Mouse (Mus musculus) MEL (cell line): Measurements from ENCODE around the gene Olfr859. TPM values are rescaled to one million over a fixed set of nuclear protein-coding genes. Genes with fewer than 3 reads are reported as not detected.

Source experiments
- DNase-seq: peaks from one replicate; pipeline ENCODE4 v3.0.0; 2011; ENCODE audit warnings: low read depth, low spot score
- H3K27ac ChIP-seq: 2 replicates; pipeline ENCODE4 v1.5.1; 2012; ENCODE audit warnings: low read depth, mild to moderate bottlenecking, control low read depth, low read length, moderate library complexity; ENCODE audit not compliant: control insufficient read depth
- H3K27me3 ChIP-seq, 2 experiments: fragments of 150-350 bp in 1 of 2; sonication (generic) in 1 of 2; 2 replicates each; pipeline ENCODE4 v1.6.1; 2012; ENCODE audit warnings: low read length in 2 of 2, mild to moderate bottlenecking in 2 of 2, improper control_type of control experiment in 1 of 2, moderate library complexity in 1 of 2; ENCODE audit not compliant: insufficient read depth in 2 of 2, control insufficient read depth in 1 of 2
- H3K36me3 ChIP-seq, 2 experiments: 2 replicates each; pipeline ENCODE4 v1.6.1; 2012 to 2014; ENCODE audit warnings: low read length in 2 of 2, improper control_type of control experiment in 1 of 2, inconsistent platforms in 1 of 2, mild to moderate bottlenecking in 1 of 2; ENCODE audit not compliant: insufficient read depth in 2 of 2, control insufficient read depth in 1 of 2
- H3K4me1 ChIP-seq, 2 experiments: fragments of 150-350 bp in 1 of 2; sonication (generic) in 1 of 2; 2 replicates each; pipeline ENCODE4 v1.6.1; 2012; ENCODE audit warnings: low read length in 2 of 2, improper control_type of control experiment in 1 of 2, mild to moderate bottlenecking in 1 of 2; ENCODE audit not compliant: insufficient read depth in 2 of 2, control insufficient read depth in 1 of 2
- H3K4me3 ChIP-seq, 2 experiments: fragments of 150-350 bp in 1 of 2; sonication (generic) in 1 of 2; 2 replicates each; pipeline ENCODE4 v1.5.1; 2012; ENCODE audit warnings: low read depth in 2 of 2, low read length in 2 of 2, mild to moderate bottlenecking in 2 of 2, moderate library complexity in 2 of 2, control low read depth in 1 of 2, improper control_type of control experiment in 1 of 2; ENCODE audit not compliant: control insufficient read depth in 1 of 2, insufficient read depth in 1 of 2
- H3K79me2 ChIP-seq: 2 replicates; pipeline ENCODE4 v1.6.1; 2012; ENCODE audit warnings: mild to moderate bottlenecking, low read length, moderate library complexity; ENCODE audit not compliant: control insufficient read depth, poor library complexity, insufficient read depth
- H3K9ac ChIP-seq: 2 replicates; pipeline ENCODE4 v1.6.1; 2012; ENCODE audit warnings: low read depth, mild to moderate bottlenecking, control low read depth, low read length, moderate library complexity; ENCODE audit not compliant: control insufficient read depth, poor library complexity, severe bottlenecking
- H3K9me3 ChIP-seq: fragments of 150-350 bp; sonication (generic); replicated peaks from 2 replicates; pipeline ENCODE4 v1.6.1; 2012; ENCODE audit warnings: mild to moderate bottlenecking, low read length, improper control_type of control experiment, moderate library complexity; ENCODE audit not compliant: insufficient read depth
- BHLHE40 ChIP-seq: IDR thresholded peaks from 2 replicates; pipeline ENCODE4 v1.6.1; 2012; ENCODE audit warnings: low read depth, mild to moderate bottlenecking, inconsistent platforms, low read length, improper control_type of control experiment, borderline replicate concordance
- CHD1 ChIP-seq: IDR thresholded peaks from 2 replicates; pipeline ENCODE4 v1.6.1; 2012; ENCODE audit warnings: low read depth, mild to moderate bottlenecking, inconsistent platforms, low read length, improper control_type of control experiment
- CHD2 ChIP-seq: IDR thresholded peaks from 2 replicates; pipeline ENCODE4 v1.6.1; 2011; ENCODE audit warnings: low read length, improper control_type of control experiment
- CTCF ChIP-seq, 3 experiments: IDR thresholded peaks in 2 of 3; conservative IDR thresholded peaks in 1 of 3; 2 replicates each; pipeline ENCODE4 v1.5.1; 2011 to 2012; ENCODE audit warnings: low read length in 3 of 3, low read depth in 2 of 3, mild to moderate bottlenecking in 2 of 3, improper control_type of control experiment in 1 of 3, inconsistent platforms in 1 of 3, mixed read lengths in 1 of 3, moderate library complexity in 1 of 3; ENCODE audit not compliant: control insufficient read depth in 1 of 3, insufficient read depth in 1 of 3, poor library complexity in 1 of 3, severe bottlenecking in 1 of 3
- E2F4 ChIP-seq: IDR thresholded peaks from 2 replicates; pipeline ENCODE4 v1.6.1; 2011; ENCODE audit warnings: low read depth, low read length, improper control_type of control experiment, borderline replicate concordance
- ELF1 ChIP-seq: IDR thresholded peaks from 2 replicates; pipeline ENCODE4 v1.6.1; 2014; ENCODE audit warnings: low read depth, mild to moderate bottlenecking, inconsistent platforms, low read length, improper control_type of control experiment, moderate library complexity
- EP300 ChIP-seq, 2 experiments: IDR thresholded peaks; 2 replicates each; pipeline ENCODE4 v1.6.1; 2011; ENCODE audit warnings: improper control_type of control experiment in 2 of 2, low read length in 2 of 2, low read depth in 1 of 2, mild to moderate bottlenecking in 1 of 2
- ETS1 ChIP-seq: IDR thresholded peaks from 2 replicates; pipeline ENCODE4 v1.6.1; 2012; ENCODE audit warnings: low read depth, mild to moderate bottlenecking, inconsistent platforms, low read length, improper control_type of control experiment, moderate library complexity
- GATA1 ChIP-seq: IDR thresholded peaks from 2 replicates; pipeline ENCODE4 v1.6.1; 2011; ENCODE audit warnings: low read depth, low read length, improper control_type of control experiment
- HCFC1 ChIP-seq: IDR thresholded peaks from 2 replicates; pipeline ENCODE4 v1.6.1; 2012; ENCODE audit warnings: low read depth, mild to moderate bottlenecking, inconsistent platforms, low read length, improper control_type of control experiment, moderate library complexity
- JUND ChIP-seq: IDR thresholded peaks from 2 replicates; pipeline ENCODE4 v1.6.1; 2011; ENCODE audit warnings: low read depth, mild to moderate bottlenecking, improper control_type of control experiment, low read length
- KAT2A ChIP-seq: conservative IDR thresholded peaks from 2 replicates; pipeline ENCODE4 v1.6.1; 2012; ENCODE audit warnings: low read depth, low read length, improper control_type of control experiment, inconsistent platforms
- MAX ChIP-seq: IDR thresholded peaks from 2 replicates; pipeline ENCODE4 v1.6.1; 2011; ENCODE audit warnings: low read length, improper control_type of control experiment
- MAZ ChIP-seq: IDR thresholded peaks from 2 replicates; pipeline ENCODE4 v1.6.1; 2012; ENCODE audit warnings: low read depth, mild to moderate bottlenecking, inconsistent platforms, low read length, improper control_type of control experiment
- MEF2A ChIP-seq: IDR thresholded peaks from 2 replicates; pipeline ENCODE4 v1.6.1; 2014; ENCODE audit warnings: low read depth, mild to moderate bottlenecking, inconsistent platforms, low read length, improper control_type of control experiment; ENCODE audit not compliant: poor library complexity, insufficient replicate concordance, severe bottlenecking; ENCODE audit errors: extremely low read depth
- MXI1 ChIP-seq: IDR thresholded peaks from 2 replicates; pipeline ENCODE4 v1.6.1; 2011; ENCODE audit warnings: mild to moderate bottlenecking, low read depth, low read length, improper control_type of control experiment
- MYB ChIP-seq: IDR thresholded peaks from 2 replicates; pipeline ENCODE4 v1.6.1; 2011; ENCODE audit warnings: mild to moderate bottlenecking, low read depth, low read length, improper control_type of control experiment
- MYC ChIP-seq: IDR thresholded peaks from 2 replicates; pipeline ENCODE4 v1.6.1; 2011; ENCODE audit warnings: low read depth, mild to moderate bottlenecking, low read length, improper control_type of control experiment, moderate library complexity
- NELFE ChIP-seq: IDR thresholded peaks from 2 replicates; pipeline ENCODE4 v1.6.1; 2011; ENCODE audit warnings: low read depth, low read length, improper control_type of control experiment
- NRF1 ChIP-seq: IDR thresholded peaks from 2 replicates; pipeline ENCODE4 v1.6.1; 2014; ENCODE audit warnings: low read depth, mild to moderate bottlenecking, inconsistent platforms, low read length, improper control_type of control experiment, moderate library complexity; ENCODE audit not compliant: poor library complexity, insufficient read depth, severe bottlenecking
- POLR2A ChIP-seq, 2 experiments: IDR thresholded peaks; 2 replicates each; pipeline ENCODE4 v1.6.1; 2011 to 2012; ENCODE audit warnings: low read length in 2 of 2, mild to moderate bottlenecking in 2 of 2, control low read depth in 1 of 2, improper control_type of control experiment in 1 of 2, low read depth in 1 of 2, moderate library complexity in 1 of 2; ENCODE audit not compliant: control insufficient read depth in 1 of 2, insufficient read depth in 1 of 2, poor library complexity in 1 of 2
- POLR2AphosphoS2 ChIP-seq: IDR thresholded peaks from 2 replicates; pipeline ENCODE4 v1.6.1; 2011; ENCODE audit warnings: low read length, improper control_type of control experiment
- POLR2AphosphoS5 ChIP-seq: IDR thresholded peaks from 2 replicates; pipeline ENCODE4 v1.6.1; 2012; ENCODE audit warnings: low read depth, borderline replicate concordance, mild to moderate bottlenecking, inconsistent platforms, low read length, moderate library complexity, mixed read lengths
- RAD21 ChIP-seq: IDR thresholded peaks from 2 replicates; pipeline ENCODE4 v1.6.1; 2011; ENCODE audit warnings: mild to moderate bottlenecking, low read depth, low read length, improper control_type of control experiment
- RCOR1 ChIP-seq: IDR thresholded peaks from 2 replicates; pipeline ENCODE4 v1.6.1; 2012; ENCODE audit warnings: low read depth, mild to moderate bottlenecking, inconsistent platforms, low read length, improper control_type of control experiment
- SIN3A ChIP-seq: IDR thresholded peaks from 2 replicates; pipeline ENCODE4 v1.6.1; 2012; ENCODE audit warnings: low read length, improper control_type of control experiment, inconsistent platforms
- SMC3 ChIP-seq: IDR thresholded peaks from 2 replicates; pipeline ENCODE4 v1.6.1; 2011; ENCODE audit warnings: low read depth, low read length, improper control_type of control experiment
- TAL1 ChIP-seq: IDR thresholded peaks from 2 replicates; pipeline ENCODE4 v1.6.1; 2012; ENCODE audit warnings: mild to moderate bottlenecking, inconsistent platforms, low read length, moderate library complexity, mixed read lengths
- TBP ChIP-seq: IDR thresholded peaks from 2 replicates; pipeline ENCODE4 v1.8.0; 2011; ENCODE audit warnings: low read depth, low read length, improper control_type of control experiment
- TCF12 ChIP-seq: IDR thresholded peaks from 2 replicates; pipeline ENCODE4 v1.6.1; 2014; ENCODE audit warnings: low read depth, mild to moderate bottlenecking, inconsistent platforms, low read length, improper control_type of control experiment, moderate library complexity
- UBTF ChIP-seq: IDR thresholded peaks from 2 replicates; pipeline ENCODE4 v1.6.1; 2012; ENCODE audit warnings: low read depth, mild to moderate bottlenecking, inconsistent platforms, low read length, improper control_type of control experiment, moderate library complexity, borderline replicate concordance; ENCODE audit not compliant: insufficient read depth
- USF1 ChIP-seq: IDR thresholded peaks from 2 replicates; pipeline ENCODE4 v1.6.1; 2014; ENCODE audit warnings: low read depth, mild to moderate bottlenecking, inconsistent platforms, low read length, improper control_type of control experiment, moderate library complexity
- USF2 ChIP-seq, 2 experiments: IDR thresholded peaks; 2 replicates each; pipeline ENCODE4 v1.6.1; 2011 to 2012; ENCODE audit warnings: improper control_type of control experiment in 2 of 2, low read length in 2 of 2, borderline replicate concordance in 1 of 2, inconsistent platforms in 1 of 2, low read depth in 1 of 2, mild to moderate bottlenecking in 1 of 2; ENCODE audit not compliant: insufficient read depth in 1 of 2
- ZC3H11A ChIP-seq: IDR thresholded peaks from 2 replicates; pipeline ENCODE4 v1.6.1; 2012; ENCODE audit warnings: low read depth, mild to moderate bottlenecking, inconsistent platforms, low read length, improper control_type of control experiment
- ZKSCAN1 ChIP-seq: IDR thresholded peaks from 2 replicates; pipeline ENCODE4 v1.6.1; 2012; ENCODE audit warnings: low read depth, mild to moderate bottlenecking, inconsistent platforms, low read length, improper control_type of control experiment, moderate library complexity
- ZMIZ1 ChIP-seq: IDR thresholded peaks from 2 replicates; pipeline ENCODE4 v1.6.1; 2012; ENCODE audit warnings: low read depth, mild to moderate bottlenecking, inconsistent platforms, low read length, improper control_type of control experiment, moderate library complexity
- ZNF384 ChIP-seq: IDR thresholded peaks from 2 replicates; pipeline ENCODE4 v1.6.1; 2012; ENCODE audit warnings: low read depth, mild to moderate bottlenecking, inconsistent platforms, low read length, improper control_type of control experiment
- polyA plus RNA-seq, 2 experiments: library from polyadenylated mRNA; stranded (reverse) in 1 of 2; unstranded in 1 of 2; fragments of >175 nt in 1 of 2; fragments of >200 nt in 1 of 2; gene quantifications; 2 replicates each; pipeline versions ENCODE4 v1.2.1 to v1.2.4; 2012; ENCODE audit warnings: low replicate concordance in 2 of 2, low read depth in 1 of 2; ENCODE audit not compliant: insufficient read length in 2 of 2, insufficient read depth in 1 of 2, missing spikeins in 1 of 2
- total RNA-seq: library from RNA; depleted of rRNA; stranded (reverse); fragments of 300-350 nt; gene quantifications from 2 replicates; pipeline ENCODE4 v1.2.3, GENCODE M21; 2012

The Olfr859 gene
- total and polyA plus RNA-seq, 3 experiments = under 0.01 TPM; not detected in 2

DNA sequence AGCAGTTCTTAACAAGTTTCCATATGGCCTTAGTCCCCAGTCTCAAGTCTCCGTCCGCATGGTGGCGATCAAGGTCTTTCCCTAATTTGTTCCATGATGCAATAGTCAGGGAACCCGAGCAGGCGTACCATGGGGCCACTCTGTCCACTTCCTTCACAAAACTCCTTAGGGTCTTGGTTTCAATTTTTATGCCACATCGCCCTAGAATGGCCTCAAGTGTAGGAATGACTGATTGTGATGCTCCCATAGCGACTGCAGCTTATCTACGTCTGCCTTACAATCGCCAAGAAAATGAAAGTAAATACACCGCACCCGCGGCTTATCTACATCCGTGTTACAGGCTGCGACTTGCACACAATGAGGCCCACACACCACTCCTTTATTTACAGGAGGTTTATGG is 35.0 kb upstream of the Olfr859 start:
- Histone ChIP-seq H3K36me3 (no peaks in the 10 kb centered on the region), H3K4me1 (peaks cover 0 to 6% of the 10 kb centered on the region in 2 experiments; a peak in 2 of 4 replicates), H3K79me2 (no peaks in the 10 kb centered on the region; the same call in 1 of the 2 replicates), H3K27me3 (no peaks in the 10 kb centered on the region), H3K9me3 (no peaks in the 10 kb centered on the region), H3K4me3 (peak overlapping the region; percentile 63 to 66), H3K9ac (peak overlapping the region; percentile 65), H3K27ac (peak overlapping the region; percentile 83)
- peak; percentile 94 for DNase-seq
- peak; percentile 75 for TF ChIP-seq HCFC1
- TF ChIP-seq ZNF384 = no peak
- TF ChIP-seq POLR2AphosphoS5 = no peak
- TF ChIP-seq POLR2AphosphoS2 = peak; percentile 34; the same call in 1 of the 2 replicates
- no peak for TF ChIP-seq ZMIZ1
- TF ChIP-seq KAT2A = no peak
- peak; percentile 48 to 82 for TF ChIP-seq EP300 (IDR thresholded peaks at IDR 0.05; ENCODE audit: low read depth in 1 of 2, low read length in 2 of 2)
- TF ChIP-seq POLR2A (IDR thresholded peaks at IDR 0.05; ENCODE audit: control insufficient read depth in 1 of 2, insufficient read depth in 1 of 2, low read depth in 1 of 2, low read length in 2 of 2, poor library complexity in 1 of 2) = peak in 1 of 2 experiments; percentile 62; a peak in 2 of 4 replicates
- TF ChIP-seq CHD2 = no peak
- peak; percentile 55 for TF ChIP-seq NELFE
- TF ChIP-seq UBTF = no peak
- TF ChIP-seq E2F4 = no peak; the same call in 1 of the 2 replicates
- TF ChIP-seq TCF12 = peak; percentile 58
- no peak for TF ChIP-seq TAL1
- peak; percentile 33 to 51 (median 41) for TF ChIP-seq CTCF (IDR thresholded peaks at IDR 0.05 in 2 of 3, conservative IDR thresholded peaks at IDR 0.05 in 1 of 3; ENCODE audit: control insufficient read depth in 1 of 3, insufficient read depth in 1 of 3, low read depth in 2 of 3, low read length in 3 of 3, poor library complexity in 1 of 3, severe bottlenecking in 1 of 3)
- peak; percentile 94 for TF ChIP-seq ETS1
- peak; percentile 40 for TF ChIP-seq SMC3
- no peak for TF ChIP-seq BHLHE40
- peak; percentile 65; the same call in 1 of the 2 replicates for TF ChIP-seq TBP
- peak; percentile 71 for TF ChIP-seq MXI1
- TF ChIP-seq ZC3H11A = peak; percentile 17; the same call in 1 of the 2 replicates
- TF ChIP-seq MYC = peak; percentile 86
- peak; percentile 83 for TF ChIP-seq MAX
- TF ChIP-seq NRF1 = peak; percentile 49; the same call in 1 of the 2 replicates
- TF ChIP-seq RCOR1 = no peak
- no peak for TF ChIP-seq MEF2A
- TF ChIP-seq MYB = 0 out of 2 replicates have a peak, but pooled peaks have one; percentile 27
- TF ChIP-seq MAZ = no peak
- no peak for TF ChIP-seq ZKSCAN1
- TF ChIP-seq RAD21 = peak; percentile 60
- peak; percentile 93 for TF ChIP-seq GATA1
- 0 out of 2 replicates have a peak, but pooled peaks have one; percentile 21 for TF ChIP-seq CHD1
- TF ChIP-seq ELF1 = peak; percentile 53; the same call in 1 of the 2 replicates
- peak; percentile 74 for TF ChIP-seq SIN3A
- TF ChIP-seq USF1 = no peak
- TF ChIP-seq USF2 (IDR thresholded peaks at IDR 0.05; ENCODE audit: borderline replicate concordance in 1 of 2, insufficient read depth in 1 of 2, low read depth in 1 of 2, low read length in 2 of 2) = no peak
- TF ChIP-seq JUND = no peak
